Mouse (Mus musculus): Measurements from ENCODE around the gene Fkbpl. TPM values are rescaled to one million over a fixed set of nuclear protein-coding genes. Genes with fewer than 3 reads are reported as not detected.

Gene Fkbpl
- total and polyA plus RNA-seq, 3 experiments = 5.5 to 8.2 (median 6.2) TPM

- H3K27ac ChIP-seq (ENCODE audit: insufficient read depth, low read depth) = no peak overlapping the region
- TF ChIP-seq POLR2AphosphoS2 (IDR thresholded peaks at IDR 0.05; ENCODE audit: low read depth, low read length) (0 out of 2 replicates have a peak, but pooled peaks have one; percentile 48), UBTF (IDR thresholded peaks at IDR 0.05; ENCODE audit: low read depth, low read length) (no peak)
- H3K4me2 ChIP-seq (ENCODE audit: insufficient read depth, low read depth, poor library complexity, severe bottlenecking) = no peak overlapping the region
- H3K9me3 ChIP-seq (replicated peaks; ENCODE audit: low read length) = no peaks in the 10 kb centered on the region
- H3K36me3 ChIP-seq (replicated peaks in 1 of 2; ENCODE audit: control insufficient read depth in 1 of 2, insufficient read depth in 1 of 2, low read length in 1 of 2) = peaks cover 52 to 83% of the 10 kb centered on the region in 2 experiments
- no peak overlapping the region for H3K4me3 ChIP-seq (replicated peaks in 1 of 3; ENCODE audit: low read depth in 2 of 3, low read length in 2 of 3, poor library complexity in 1 of 3)
- no peak overlapping the region for H3K9ac ChIP-seq (ENCODE audit: insufficient read depth, low read depth)
- DNase-seq (ENCODE audit: extremely low read depth) = no peak
- H3K27me3 ChIP-seq (replicated peaks) = no peaks in the 10 kb centered on the region
- dilution Hi-C loops (cut with MboI; ENCODE audit: extremely low pct_ligation_motif_present, extremely low pct_unique_long_range_greater_than_20kb, low sequenced_read_pairs) (no loop called here), in situ Hi-C loops (cut with MboI; ENCODE audit: low pct_ligation_motif_present, low pct_unique_long_range_greater_than_20kb, low sequenced_read_pairs) (no loop called here)
- H3K79me2 ChIP-seq (replicated peaks; ENCODE audit: control insufficient read depth, extremely low read depth, insufficient read depth, poor library complexity, severe bottlenecking) = no peaks in the 10 kb centered on the region
- peaks cover 16 to 24% of the 10 kb centered on the region in 2 experiments for H3K4me1 ChIP-seq (ENCODE audit: control insufficient read depth in 1 of 2, insufficient read depth in 2 of 2)
These were observed 8.0 kb downstream of the Fkbpl start for GRCm38 (mm10) chr17:34652546-34652945.

GRCm38 (mm10) chr17:34652985-34653384 lies 8.4 kb downstream of the Fkbpl start:
- Histone ChIP-seq H3K9me3 (replicated peaks; ENCODE audit: low read length) (no peaks in the 10 kb centered on the region), H3K4me2 (ENCODE audit: insufficient read depth, low read depth, poor library complexity, severe bottlenecking) (no peak overlapping the region), H3K9ac (ENCODE audit: insufficient read depth, low read depth) (no peak overlapping the region), H3K4me3 (replicated peaks in 1 of 3; ENCODE audit: low read depth in 2 of 3, low read length in 2 of 3, poor library complexity in 1 of 3) (no peak overlapping the region), H3K79me2 (replicated peaks; ENCODE audit: control insufficient read depth, extremely low read depth, insufficient read depth, poor library complexity, severe bottlenecking) (no peaks in the 10 kb centered on the region), H3K27ac (ENCODE audit: insufficient read depth, low read depth) (no peak overlapping the region), H3K27me3 (replicated peaks) (no peaks in the 10 kb centered on the region), H3K36me3 (replicated peaks in 1 of 2; ENCODE audit: control insufficient read depth in 1 of 2, insufficient read depth in 1 of 2, low read length in 1 of 2) (peaks cover 52 to 83% of the 10 kb centered on the region in 2 experiments), H3K4me1 (ENCODE audit: control insufficient read depth in 1 of 2, insufficient read depth in 2 of 2) (peaks cover 16 to 20% of the 10 kb centered on the region in 2 experiments)
- dilution Hi-C loops (cut with MboI; ENCODE audit: extremely low pct_ligation_motif_present, extremely low pct_unique_long_range_greater_than_20kb, low sequenced_read_pairs) = no loop called here
- no peak for DNase-seq (ENCODE audit: extremely low read depth)
- in situ Hi-C loops (cut with MboI; ENCODE audit: low pct_ligation_motif_present, low pct_unique_long_range_greater_than_20kb, low sequenced_read_pairs) = no loop called here
- no peak for TF ChIP-seq CHD1 (IDR thresholded peaks at IDR 0.05; ENCODE audit: low read depth, low read length)
- no peak for TF ChIP-seq PAX5 (IDR thresholded peaks at IDR 0.05; ENCODE audit: low read length)
- TF ChIP-seq SIN3A (IDR thresholded peaks at IDR 0.05; ENCODE audit: low read length) = no peak
- TF ChIP-seq RAD21 (IDR thresholded peaks at IDR 0.05; ENCODE audit: low read depth, low read length) = no peak
- no peak for TF ChIP-seq E2F4 (IDR thresholded peaks at IDR 0.05; ENCODE audit: insufficient replicate concordance, low read depth, low read length)
- TF ChIP-seq MYC (IDR thresholded peaks at IDR 0.05; ENCODE audit: low read depth, low read length) = no peak
- TF ChIP-seq POLR2A (IDR thresholded peaks at IDR 0.05; ENCODE audit: low read depth, low read length) = no peak
- no peak for TF ChIP-seq RCOR1 (conservative IDR thresholded peaks at IDR 0.05; ENCODE audit: low read depth, low read length)
- TF ChIP-seq MAFK (IDR thresholded peaks at IDR 0.05; ENCODE audit: insufficient replicate concordance, low read length) = no peak
- TF ChIP-seq NRF1 (IDR thresholded peaks at IDR 0.05; ENCODE audit: low read depth, low read length) = no peak
- TF ChIP-seq ELF1 (IDR thresholded peaks at IDR 0.05; ENCODE audit: low read depth, low read length) = no peak
- TF ChIP-seq TBP (conservative IDR thresholded peaks at IDR 0.05; ENCODE audit: low read depth, low read length) = no peak
- TF ChIP-seq KAT2A (IDR thresholded peaks at IDR 0.05; ENCODE audit: insufficient replicate concordance, low read length) = no peak
- TF ChIP-seq USF2 (conservative IDR thresholded peaks at IDR 0.05; ENCODE audit: low read depth, low read length) = no peak
- no peak for TF ChIP-seq ZNF384 (IDR thresholded peaks at IDR 0.05; ENCODE audit: low read depth, low read length)

All from CH12.LX (cell line).